Comparison of ENCODE assay signal across 24 mouse cellular contexts in the genomic region with DNA sequence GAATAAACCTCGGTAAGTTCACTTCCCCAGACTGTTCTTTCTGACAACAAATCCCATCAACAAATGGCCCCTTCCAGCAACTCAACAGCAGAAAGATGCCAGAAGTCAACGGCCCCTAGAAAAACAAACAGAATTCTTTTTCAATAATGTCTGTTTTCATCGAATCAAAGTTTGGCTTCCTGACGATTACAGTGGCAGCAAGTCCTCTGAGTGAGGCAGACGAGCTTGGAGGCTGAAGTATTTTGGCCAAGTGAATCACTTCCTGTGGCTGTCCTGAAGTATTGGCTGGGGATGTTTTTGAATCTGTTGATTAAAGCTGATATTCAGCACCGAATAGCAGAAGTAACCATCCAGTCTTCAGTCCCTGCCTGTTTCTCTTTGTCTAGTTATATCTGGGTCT. TPM values are rescaled to one million over a fixed set of nuclear protein-coding genes. Genes with fewer than 3 reads are reported as not detected.
"Had no signal": no experiment of that assay in that cellular context is flagged by ENCODE, and none has a peak within 500 bp of the region (broad histone marks: within the 10 kb centered on the region; RNA-seq: fewer than 3 reads in every experiment).

No protein-coding gene starts in this region.

- H3K27ac ChIP-seq: gastrocnemius, adult 2 months; heart, embryonic 10.5 days; hindbrain, embryonic 10.5 days; hindbrain, embryonic 12.5 days; hindbrain, embryonic 14.5 days; intestine, embryonic 15.5 days; layer of hippocampus, adult 2 months; left cerebral cortex, adult 2 months; limb, embryonic 10.5 days; limb, embryonic 12.5 days; liver, embryonic 13.5 days; liver, embryonic 15.5 days had no signal

- H3K4me1 ChIP-seq: heart, embryonic 10.5 days; heart, embryonic 12.5 days; hindbrain, embryonic 10.5 days; hindbrain, embryonic 12.5 days; intestine, embryonic 15.5 days; limb, embryonic 12.5 days; liver, embryonic 13.5 days; liver, embryonic 15.5 days had no signal

- H3K4me3 ChIP-seq: gastrocnemius, adult 2 months; heart, embryonic 10.5 days; heart, embryonic 12.5 days; hindbrain, embryonic 10.5 days; hindbrain, embryonic 12.5 days; intestine, embryonic 15.5 days; layer of hippocampus, adult 2 months; left cerebral cortex, adult 2 months; limb, embryonic 10.5 days; limb, embryonic 12.5 days; liver, embryonic 13.5 days; liver, embryonic 15.5 days had no signal

- H3K27me3 ChIP-seq: heart, embryonic 12.5 days; hindbrain, embryonic 12.5 days; intestine, embryonic 15.5 days; liver, embryonic 13.5 days; liver, embryonic 15.5 days had no signal

- H3K9ac ChIP-seq: heart, embryonic 12.5 days; hindbrain, embryonic 12.5 days; hindbrain, embryonic 14.5 days; intestine, embryonic 15.5 days; limb, embryonic 12.5 days; liver, embryonic 13.5 days; liver, embryonic 15.5 days had no signal

- DNase-seq: gastrocnemius, adult 2 months; gastrocnemius, postnatal 10 days; gastrocnemius, postnatal 25 days; heart, postnatal 10 days; heart, postnatal 4 days; kidney, adult 18-20 months; kidney, adult 8-10 months; kidney, postnatal 10 days; kidney, postnatal 25 days; kidney, postnatal 4 days; liver, embryonic 13.5 days had no signal

- H3K36me3 ChIP-seq: heart, embryonic 10.5 days; heart, embryonic 12.5 days; hindbrain, embryonic 10.5 days; hindbrain, embryonic 12.5 days; intestine, embryonic 15.5 days; limb, embryonic 10.5 days; limb, embryonic 12.5 days; liver, embryonic 13.5 days; liver, embryonic 15.5 days had no signal

RNA-seq across cellular contexts. Expression of a gene that starts 15.2 kb away (rescaled TPM):
- total RNA-seq: granulocyte monocyte progenitor cell, adult 5-6 weeks had no signal
- polyA plus RNA-seq: liver, embryonic 11.5 days had no signal
